Mouse (Mus musculus) MN1 (cell line): ENCODE measurements around the gene Stap1.

Experiments used
- DNase-seq: peaks from one replicate; pipeline ENCODE4 v3.0.0-alpha.2; 2016; ENCODE audit warnings: low spot score

The Stap1 gene

GRCm38 (mm10) chr5:86128749-86129148, 57.2 kb downstream of the Stap1 start:
- no peak for DNase-seq

- DNase-seq: no peak
Observed at GRCm38 (mm10) chr5:86129828-86130227, 58.3 kb downstream of the Stap1 start.
